Mouse (Mus musculus): ENCODE measurements at regions not wholly inside any gene's neighbourhood (a gene's known extent, or its start where the extent isn't known, plus 50 kb on each side); places are given as distances from the start of the nearest gene placed in this dataset.

- H3K27ac ChIP-seq (ENCODE audit: low read length), result no peak overlapping the region
- no peaks in the 10 kb centered on the region for H3K36me3 ChIP-seq (ENCODE audit: control insufficient read depth, insufficient read depth, low read length)
- 91% methylated on average over 1 of the region's 1 CpGs for WGBS
- H3K4me1 ChIP-seq (ENCODE audit: control insufficient read depth, insufficient read depth, low read length), result no peaks in the 10 kb centered on the region
- no peak overlapping the region for H3K4me3 ChIP-seq (ENCODE audit: low read depth, low read length)
- no peak overlapping the region for H3K4me2 ChIP-seq (replicated peaks; ENCODE audit: low read depth, low read length)
- H3K9ac ChIP-seq (replicated peaks; ENCODE audit: low read depth, low read length), result no peak overlapping the region
- no peak for ATAC-seq (ENCODE audit: insufficient number of reproducible peaks, insufficient read depth, low FRiP score, low read depth)
- H3K9me3 ChIP-seq (ENCODE audit: control insufficient read depth, low read depth, low read length), result no peaks in the 10 kb centered on the region
- no peaks in the 10 kb centered on the region for H3K27me3 ChIP-seq (ENCODE audit: control insufficient read depth, insufficient read depth, low read length)
Observed at GRCm38 (mm10) chr14:73730796-73731195, 69.8 kb downstream of the Gm21750 start.

DNA sequence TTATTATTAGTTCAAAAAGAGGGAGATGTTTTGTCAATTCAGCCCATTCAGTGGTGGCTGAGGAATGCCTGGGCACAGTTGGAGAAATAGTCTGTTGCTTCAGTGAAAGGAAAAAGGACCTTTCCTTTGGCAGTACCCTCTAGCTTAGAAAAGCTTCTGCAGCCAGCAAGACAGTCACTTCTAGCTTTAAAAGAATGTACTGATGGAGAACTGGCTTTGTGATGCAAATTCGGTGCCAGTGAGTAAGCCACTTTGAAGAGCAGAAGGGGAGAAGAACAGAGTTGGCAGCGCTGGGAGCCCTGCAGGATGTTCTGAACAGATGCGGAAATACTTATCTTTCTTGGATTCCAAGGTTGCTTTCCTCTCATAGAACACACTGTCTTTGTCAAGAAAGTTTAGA is 71.1 kb downstream of the Gm21750 start:
- Histone ChIP-seq H3K36me3 (ENCODE audit: control insufficient read depth, insufficient read depth, low read length) (no peaks in the 10 kb centered on the region), H3K9ac (replicated peaks; ENCODE audit: low read depth, low read length) (no peak overlapping the region), H3K9me3 (ENCODE audit: control insufficient read depth, low read depth, low read length) (no peaks in the 10 kb centered on the region), H3K4me1 (ENCODE audit: control insufficient read depth, insufficient read depth, low read length) (no peaks in the 10 kb centered on the region), H3K4me3 (ENCODE audit: low read depth, low read length) (no peak overlapping the region), H3K4me2 (replicated peaks; ENCODE audit: low read depth, low read length) (no peak overlapping the region), H3K27ac (ENCODE audit: low read length) (no peak overlapping the region), H3K27me3 (ENCODE audit: control insufficient read depth, insufficient read depth, low read length) (no peaks in the 10 kb centered on the region)
- no peak for ATAC-seq (ENCODE audit: insufficient number of reproducible peaks, insufficient read depth, low FRiP score, low read depth)
- WGBS, result 57% methylated on average over 3 of the region's 3 CpGs

- H3K36me3 ChIP-seq (ENCODE audit: control insufficient read depth, insufficient read depth, low read length), result no peaks in the 10 kb centered on the region
- ATAC-seq (ENCODE audit: insufficient number of reproducible peaks, insufficient read depth, low FRiP score, low read depth), result no peak
- H3K4me1 ChIP-seq (ENCODE audit: control insufficient read depth, insufficient read depth, low read length), result no peaks in the 10 kb centered on the region
- no peak overlapping the region for H3K4me2 ChIP-seq (replicated peaks; ENCODE audit: low read depth, low read length)
- H3K27ac ChIP-seq (ENCODE audit: low read length), result no peak overlapping the region
- H3K9ac ChIP-seq (replicated peaks; ENCODE audit: low read depth, low read length), result no peak overlapping the region
- H3K4me3 ChIP-seq (ENCODE audit: low read depth, low read length), result no peak overlapping the region
- WGBS, result 50% methylated on average over 6 of the region's 6 CpGs
- H3K9me3 ChIP-seq (ENCODE audit: control insufficient read depth, low read depth, low read length), result no peaks in the 10 kb centered on the region
- H3K27me3 ChIP-seq (ENCODE audit: control insufficient read depth, insufficient read depth, low read length), result no peaks in the 10 kb centered on the region
Observed at GRCm38 (mm10) chr14:73750790-73751189, 89.8 kb downstream of the Gm21750 start.

DNA sequence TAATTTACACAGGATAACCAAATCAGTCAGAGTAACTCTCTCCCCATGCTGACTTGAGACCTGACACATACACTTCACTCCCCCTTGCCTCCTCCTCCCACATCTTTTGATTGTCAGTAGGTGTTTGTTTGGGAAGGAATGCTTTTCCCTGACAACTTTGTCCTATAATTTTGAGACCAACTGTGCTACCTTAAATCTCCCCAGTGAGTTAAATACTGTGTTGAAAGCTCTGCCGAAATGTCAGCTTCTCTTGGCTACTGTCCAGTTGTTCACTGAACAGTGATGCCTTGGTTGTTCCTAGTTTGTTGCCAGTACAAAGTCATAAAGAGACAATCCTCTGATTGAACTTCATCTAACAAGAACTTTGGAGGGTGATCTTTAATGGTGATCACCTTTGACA is 99.0 kb downstream of the Gm21750 start:
- H3K4me3 ChIP-seq (ENCODE audit: low read depth, low read length), result no peak overlapping the region
- 21% methylated on average over 1 of the region's 1 CpGs for WGBS
- H3K9ac ChIP-seq (replicated peaks; ENCODE audit: low read depth, low read length), result no peak overlapping the region
- no peak overlapping the region for H3K27ac ChIP-seq (ENCODE audit: low read length)
- H3K4me2 ChIP-seq (replicated peaks; ENCODE audit: low read depth, low read length), result no peak overlapping the region
- no peaks in the 10 kb centered on the region for H3K4me1 ChIP-seq (ENCODE audit: control insufficient read depth, insufficient read depth, low read length)
- ATAC-seq (ENCODE audit: insufficient number of reproducible peaks, insufficient read depth, low FRiP score, low read depth), result no peak
- H3K9me3 ChIP-seq (ENCODE audit: control insufficient read depth, low read depth, low read length), result no peaks in the 10 kb centered on the region
- H3K36me3 ChIP-seq (ENCODE audit: control insufficient read depth, insufficient read depth, low read length), result no peaks in the 10 kb centered on the region
- H3K27me3 ChIP-seq (ENCODE audit: control insufficient read depth, insufficient read depth, low read length), result no peaks in the 10 kb centered on the region

GRCm38 (mm10) chr14:73772964-73773363 is 111.9 kb downstream of the Gm21750 start:
- ATAC-seq (ENCODE audit: insufficient number of reproducible peaks, insufficient read depth, low FRiP score, low read depth), result no peak
- Histone ChIP-seq H3K4me1 (ENCODE audit: control insufficient read depth, insufficient read depth, low read length) (no peaks in the 10 kb centered on the region), H3K4me3 (ENCODE audit: low read depth, low read length) (no peak overlapping the region), H3K4me2 (replicated peaks; ENCODE audit: low read depth, low read length) (no peak overlapping the region), H3K27ac (ENCODE audit: low read length) (no peak overlapping the region), H3K36me3 (ENCODE audit: control insufficient read depth, insufficient read depth, low read length) (no peaks in the 10 kb centered on the region), H3K9ac (replicated peaks; ENCODE audit: low read depth, low read length) (no peak overlapping the region), H3K9me3 (ENCODE audit: control insufficient read depth, low read depth, low read length) (no peaks in the 10 kb centered on the region), H3K27me3 (ENCODE audit: control insufficient read depth, insufficient read depth, low read length) (no peaks in the 10 kb centered on the region)
- WGBS, result 52% methylated on average over 3 of the region's 3 CpGs

DNA sequence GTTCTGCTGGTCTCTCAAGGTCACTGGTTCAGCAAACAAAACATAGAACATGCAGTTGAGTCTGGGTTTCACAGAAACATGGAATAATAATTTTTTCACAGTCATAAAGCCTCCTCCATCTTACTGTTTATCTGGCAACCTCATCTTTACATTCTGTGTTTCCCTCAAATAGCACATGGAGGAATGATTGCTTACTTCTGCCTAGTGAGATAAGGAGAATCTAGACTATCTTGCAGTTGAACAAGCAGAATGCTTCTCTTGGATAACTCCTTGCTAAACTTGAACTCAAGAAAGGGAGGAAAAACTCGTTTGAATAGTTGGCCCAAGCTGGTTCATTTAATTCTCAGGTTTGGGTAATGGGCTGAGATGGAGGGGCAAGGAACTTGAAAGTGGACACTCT is 112.8 kb downstream of the Gm21750 start:
- WGBS, result 26% methylated on average over 1 of the region's 1 CpGs
- Histone ChIP-seq H3K4me3 (ENCODE audit: low read depth, low read length) (no peak overlapping the region), H3K36me3 (ENCODE audit: control insufficient read depth, insufficient read depth, low read length) (no peaks in the 10 kb centered on the region), H3K4me2 (replicated peaks; ENCODE audit: low read depth, low read length) (no peak overlapping the region), H3K27me3 (ENCODE audit: control insufficient read depth, insufficient read depth, low read length) (no peaks in the 10 kb centered on the region), H3K9ac (replicated peaks; ENCODE audit: low read depth, low read length) (no peak overlapping the region), H3K9me3 (ENCODE audit: control insufficient read depth, low read depth, low read length) (no peaks in the 10 kb centered on the region), H3K27ac (ENCODE audit: low read length) (no peak overlapping the region), H3K4me1 (ENCODE audit: control insufficient read depth, insufficient read depth, low read length) (no peaks in the 10 kb centered on the region)
- no peak for ATAC-seq (ENCODE audit: insufficient number of reproducible peaks, insufficient read depth, low FRiP score, low read depth)

DNA sequence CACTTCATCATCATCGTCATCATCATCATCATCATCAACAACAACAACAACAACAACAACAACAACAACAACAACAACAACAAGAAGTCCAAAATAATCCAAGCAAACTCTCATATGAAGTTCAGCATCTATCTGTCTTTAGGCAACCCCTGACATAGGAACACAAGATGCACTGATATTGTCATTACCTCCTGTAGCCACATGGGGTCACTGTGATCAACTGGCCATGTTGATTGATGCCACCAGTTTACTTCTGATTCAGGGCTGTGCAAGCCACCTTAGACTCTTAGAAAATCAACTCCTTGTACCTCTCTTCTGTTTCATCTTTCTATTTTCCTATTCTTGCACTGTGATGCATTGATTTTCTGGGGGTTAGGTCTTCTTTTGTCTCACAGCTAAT is 115.0 kb downstream of the Gm21750 start:
- no peak overlapping the region for H3K9ac ChIP-seq (replicated peaks; ENCODE audit: low read depth, low read length)
- no peaks in the 10 kb centered on the region for H3K27me3 ChIP-seq (ENCODE audit: control insufficient read depth, insufficient read depth, low read length)
- 15% methylated on average over 1 of the region's 1 CpGs for WGBS
- no peaks in the 10 kb centered on the region for H3K4me1 ChIP-seq (ENCODE audit: control insufficient read depth, insufficient read depth, low read length)
- no peak overlapping the region for H3K27ac ChIP-seq (ENCODE audit: low read length)
- H3K36me3 ChIP-seq (ENCODE audit: control insufficient read depth, insufficient read depth, low read length), result no peaks in the 10 kb centered on the region
- no peaks in the 10 kb centered on the region for H3K9me3 ChIP-seq (ENCODE audit: control insufficient read depth, low read depth, low read length)
- H3K4me3 ChIP-seq (ENCODE audit: low read depth, low read length), result no peak overlapping the region
- no peak overlapping the region for H3K4me2 ChIP-seq (replicated peaks; ENCODE audit: low read depth, low read length)
- no peak for ATAC-seq (ENCODE audit: insufficient number of reproducible peaks, insufficient read depth, low FRiP score, low read depth)

- Histone ChIP-seq H3K4me3 (ENCODE audit: low read depth, low read length) (no peak overlapping the region), H3K27me3 (ENCODE audit: control insufficient read depth, insufficient read depth, low read length) (no peaks in the 10 kb centered on the region), H3K27ac (ENCODE audit: low read length) (no peak overlapping the region), H3K9ac (replicated peaks; ENCODE audit: low read depth, low read length) (no peak overlapping the region), H3K36me3 (ENCODE audit: control insufficient read depth, insufficient read depth, low read length) (no peaks in the 10 kb centered on the region), H3K4me2 (replicated peaks; ENCODE audit: low read depth, low read length) (no peak overlapping the region), H3K4me1 (ENCODE audit: control insufficient read depth, insufficient read depth, low read length) (no peaks in the 10 kb centered on the region), H3K9me3 (ENCODE audit: control insufficient read depth, low read depth, low read length) (no peaks in the 10 kb centered on the region)
- no peak for ATAC-seq (ENCODE audit: insufficient number of reproducible peaks, insufficient read depth, low FRiP score, low read depth)
Observed at GRCm38 (mm10) chr14:73807169-73807568, 146.1 kb downstream of the Gm21750 start.

GRCm38 (mm10) chr14:73838890-73839289 is 177.9 kb downstream of the Gm21750 start:
- 69% methylated on average over 6 of the region's 6 CpGs for WGBS
- Histone ChIP-seq H3K4me3 (ENCODE audit: low read depth, low read length) (no peak overlapping the region), H3K4me2 (replicated peaks; ENCODE audit: low read depth, low read length) (no peak overlapping the region), H3K9me3 (ENCODE audit: control insufficient read depth, low read depth, low read length) (no peaks in the 10 kb centered on the region), H3K4me1 (ENCODE audit: control insufficient read depth, insufficient read depth, low read length) (no peaks in the 10 kb centered on the region), H3K36me3 (ENCODE audit: control insufficient read depth, insufficient read depth, low read length) (no peaks in the 10 kb centered on the region), H3K27me3 (ENCODE audit: control insufficient read depth, insufficient read depth, low read length) (no peaks in the 10 kb centered on the region), H3K27ac (ENCODE audit: low read length) (no peak overlapping the region), H3K9ac (replicated peaks; ENCODE audit: low read depth, low read length) (no peak overlapping the region)
- no peak for ATAC-seq (ENCODE audit: insufficient number of reproducible peaks, insufficient read depth, low FRiP score, low read depth)
